Mouse (Mus musculus): ENCODE measurements around the gene Fam120c.

DNA sequence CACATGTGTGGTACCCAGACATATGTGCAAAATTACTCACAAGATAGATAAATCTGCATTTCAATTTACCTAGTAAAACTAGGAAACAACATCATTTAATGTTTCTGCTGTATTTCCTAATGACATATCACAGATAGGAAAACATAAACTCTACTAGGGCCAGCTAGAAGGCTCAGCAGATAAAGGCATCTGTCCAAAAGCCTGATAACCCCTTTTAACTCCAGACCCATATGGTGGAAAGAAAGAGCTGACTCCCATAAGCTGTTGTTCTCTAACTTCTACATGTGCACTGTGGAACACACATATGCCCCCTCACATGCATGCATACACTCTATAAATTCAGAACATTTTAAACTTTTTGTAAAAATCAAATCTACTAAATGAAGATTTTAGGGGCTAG, 99.7 kb downstream of the Fam120c start:
- TF ChIP-seq CTCF (IDR thresholded peaks at IDR 0.05; ENCODE audit: low read depth) (no peak), EP300 (optimal IDR thresholded peaks at IDR 0.05) (no peak)
